Mouse (Mus musculus): ENCODE results near the gene Panx3. TPM values are rescaled to one million over a fixed set of nuclear protein-coding genes. Genes with fewer than 3 reads are reported as not detected.
A peak's percentile ranks its signal among the peaks of the same experiment; 100 is the strongest.

Gene Panx3
- polyA plus RNA-seq, 2 experiments: not detected

DNA sequence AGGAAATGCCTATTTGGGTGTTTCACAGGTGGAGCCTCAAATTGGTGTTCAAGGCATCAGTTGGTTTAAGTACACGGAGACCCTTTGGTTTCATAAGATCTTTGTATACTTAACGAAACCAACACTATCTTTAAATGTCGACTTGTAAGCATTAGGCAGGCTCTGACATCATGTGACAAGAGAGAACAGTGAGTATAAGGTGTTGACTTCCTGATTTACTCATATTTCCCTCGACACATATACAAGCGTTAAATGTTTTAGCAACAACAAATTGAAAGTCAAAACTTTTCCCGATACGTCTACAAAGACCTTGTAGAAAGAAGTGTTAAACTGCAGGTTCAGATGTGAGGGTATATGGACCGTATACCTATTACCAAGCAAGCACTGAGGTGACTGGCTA is 13.1 kb downstream of the Panx3 start:
- H3K9ac ChIP-seq (replicated peaks): peak overlapping the region; percentile 87
- DNase-seq (ENCODE audit: low read depth in 3 of 3, low spot score in 3 of 3) (peak in 1 of 3 experiments; percentile 10), ATAC-seq (ENCODE audit: insufficient read depth) (no peak)
- TF ChIP-seq CTCF (IDR thresholded peaks at IDR 0.05; ENCODE audit: low read depth) (no peak), EP300 (IDR thresholded peaks at IDR 0.05; ENCODE audit: low read depth) (no peak)
- no peaks in the 10 kb centered on the region; the same call in 1 of the 2 replicates for H3K27me3 ChIP-seq (ENCODE audit: control insufficient read depth, insufficient read depth, low read length)
- H3K4me1 ChIP-seq (replicated peaks; ENCODE audit: control insufficient read depth in 2 of 2, insufficient read depth in 2 of 2, low read length in 1 of 2): peaks cover 3 to 11% of the 10 kb centered on the region in 2 experiments; a peak in 3 of 4 replicates
- no peak overlapping the region for H3K27ac ChIP-seq
- H3K36me3 ChIP-seq (replicated peaks; ENCODE audit: control insufficient read depth, insufficient read depth, low read depth): peaks cover 22% of the 10 kb centered on the region
- H3K9me3 ChIP-seq (ENCODE audit: control insufficient read depth, low read length): no peaks in the 10 kb centered on the region
- peak overlapping the region; percentile 83 for H3K4me2 ChIP-seq (ENCODE audit: low read depth)
- H3K4me3 ChIP-seq (ENCODE audit: insufficient read depth in 1 of 2, low read depth in 2 of 2, low read length in 2 of 2): peak overlapping the region; percentile 81 to 86; a peak in 3 of 4 replicates
- WGBS (ENCODE audit: insufficient replicate concordance): 33% methylated on average over 8 of the region's 8 CpGs

GRCm38 (mm10) chr9:37653836-37654235 is 15.2 kb downstream of the Panx3 start:
- H3K4me1 ChIP-seq (replicated peaks; ENCODE audit: control insufficient read depth in 2 of 2, insufficient read depth in 2 of 2, low read length in 1 of 2): peaks cover 3 to 11% of the 10 kb centered on the region in 2 experiments; a peak in 3 of 4 replicates
- DNase-seq (ENCODE audit: low read depth in 3 of 3, low spot score in 3 of 3) (no peak), ATAC-seq (ENCODE audit: insufficient read depth) (no peak)
- H3K27ac ChIP-seq: no peak overlapping the region
- WGBS (ENCODE audit: insufficient replicate concordance): 66% methylated on average over 5 of the region's 5 CpGs
- H3K4me3 ChIP-seq (ENCODE audit: insufficient read depth in 1 of 2, low read depth in 2 of 2, low read length in 2 of 2): no peak overlapping the region
- no peak overlapping the region for H3K4me2 ChIP-seq (ENCODE audit: low read depth)
- TF ChIP-seq EP300 (IDR thresholded peaks at IDR 0.05; ENCODE audit: low read depth) (no peak), CTCF (IDR thresholded peaks at IDR 0.05; ENCODE audit: low read depth) (no peak)
- no peaks in the 10 kb centered on the region for H3K27me3 ChIP-seq (ENCODE audit: control insufficient read depth, insufficient read depth, low read length)
- H3K36me3 ChIP-seq (replicated peaks; ENCODE audit: control insufficient read depth, insufficient read depth, low read depth): peaks cover 40% of the 10 kb centered on the region
- H3K9ac ChIP-seq (replicated peaks): no peak overlapping the region
- H3K9me3 ChIP-seq (ENCODE audit: control insufficient read depth, low read length): no peaks in the 10 kb centered on the region

- Histone ChIP-seq H3K27me3 (ENCODE audit: control insufficient read depth, insufficient read depth, low read length) (no peaks in the 10 kb centered on the region), H3K4me2 (ENCODE audit: low read depth) (no peak overlapping the region), H3K36me3 (replicated peaks; ENCODE audit: control insufficient read depth, insufficient read depth, low read depth) (peaks cover 46% of the 10 kb centered on the region), H3K27ac (no peak overlapping the region), H3K4me3 (ENCODE audit: insufficient read depth in 1 of 2, low read depth in 2 of 2, low read length in 2 of 2) (no peak overlapping the region), H3K9me3 (ENCODE audit: control insufficient read depth, low read length) (no peaks in the 10 kb centered on the region), H3K9ac (replicated peaks) (no peak overlapping the region), H3K4me1 (replicated peaks; ENCODE audit: control insufficient read depth in 2 of 2, insufficient read depth in 2 of 2, low read length in 1 of 2) (peaks cover 0 to 4% of the 10 kb centered on the region in 2 experiments; a peak in 1 of 4 replicates)
- ATAC-seq (ENCODE audit: insufficient read depth): no peak
- no peak for DNase-seq (ENCODE audit: low read depth in 3 of 3, low spot score in 3 of 3)
- TF ChIP-seq CTCF (IDR thresholded peaks at IDR 0.05; ENCODE audit: low read depth): no peak
- WGBS (ENCODE audit: insufficient replicate concordance): 82% methylated on average over 5 of the region's 5 CpGs
Measured at GRCm38 (mm10) chr9:37650639-37651038, 18.4 kb downstream of the Panx3 start.

DNA sequence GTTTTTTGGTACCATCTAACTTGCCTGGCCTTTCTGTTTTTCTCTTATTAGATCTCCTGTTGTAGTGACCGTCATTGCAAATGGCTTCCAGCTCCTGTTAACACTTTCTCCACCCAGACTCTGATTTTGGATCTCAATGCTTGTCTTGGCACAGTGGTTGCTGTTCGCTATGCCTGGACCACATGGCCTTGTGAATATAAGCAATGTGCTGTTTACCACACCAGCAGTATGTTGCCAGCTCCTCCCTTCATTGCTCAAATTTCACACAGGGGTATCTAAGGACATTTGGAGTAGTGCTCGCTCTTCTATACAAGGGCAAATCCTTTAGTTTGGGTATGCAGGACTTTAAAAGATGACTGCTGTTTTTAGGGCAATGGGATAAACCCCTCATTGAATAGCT is 22.8 kb downstream of the Panx3 start:
- DNase-seq (ENCODE audit: low read depth in 3 of 3, low spot score in 3 of 3): no peak
- Histone ChIP-seq H3K4me3 (ENCODE audit: insufficient read depth in 1 of 2, low read depth in 2 of 2, low read length in 2 of 2) (no peak overlapping the region), H3K9me3 (ENCODE audit: control insufficient read depth, low read length) (no peaks in the 10 kb centered on the region), H3K4me1 (replicated peaks; ENCODE audit: control insufficient read depth in 2 of 2, insufficient read depth in 2 of 2, low read length in 1 of 2) (no peaks in the 10 kb centered on the region), H3K9ac (replicated peaks) (no peak overlapping the region), H3K27ac (no peak overlapping the region), H3K36me3 (replicated peaks; ENCODE audit: control insufficient read depth, insufficient read depth, low read depth) (peaks cover 27% of the 10 kb centered on the region), H3K27me3 (ENCODE audit: control insufficient read depth, insufficient read depth, low read length) (no peaks in the 10 kb centered on the region), H3K4me2 (ENCODE audit: low read depth) (no peak overlapping the region)
- no peak for ATAC-seq (ENCODE audit: insufficient read depth)
- TF ChIP-seq CTCF (IDR thresholded peaks at IDR 0.05; ENCODE audit: low read depth) (no peak), EP300 (IDR thresholded peaks at IDR 0.05; ENCODE audit: low read depth) (no peak)
- WGBS (ENCODE audit: insufficient replicate concordance): 71% methylated on average over 3 of the region's 3 CpGs

DNA sequence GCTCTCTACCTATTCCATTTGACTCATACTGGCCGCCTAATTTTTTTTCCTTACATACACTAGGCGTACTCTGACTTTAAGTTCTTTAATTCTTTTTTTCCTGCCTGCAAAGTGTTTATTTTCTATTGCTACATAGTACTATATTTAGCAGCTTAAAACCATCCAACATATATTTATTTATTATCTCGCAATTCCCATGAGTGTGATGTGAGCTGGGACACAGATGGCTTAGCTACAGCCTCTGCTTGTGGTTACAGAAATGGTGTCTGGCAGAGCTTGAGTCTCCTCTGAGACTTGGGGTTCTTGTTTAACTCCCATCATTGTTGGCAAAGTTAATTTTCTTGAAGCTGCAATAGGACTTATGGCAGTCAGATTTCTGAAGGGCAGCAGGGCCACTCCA is 30.3 kb downstream of the Panx3 start:
- Histone ChIP-seq H3K4me3 (ENCODE audit: insufficient read depth in 1 of 2, low read depth in 2 of 2, low read length in 2 of 2) (no peak overlapping the region), H3K27ac (no peak overlapping the region), H3K36me3 (replicated peaks; ENCODE audit: control insufficient read depth, insufficient read depth, low read depth) (no peaks in the 10 kb centered on the region), H3K9ac (replicated peaks) (no peak overlapping the region), H3K4me2 (ENCODE audit: low read depth) (no peak overlapping the region), H3K4me1 (replicated peaks; ENCODE audit: control insufficient read depth in 2 of 2, insufficient read depth in 2 of 2, low read length in 1 of 2) (no peaks in the 10 kb centered on the region), H3K27me3 (ENCODE audit: control insufficient read depth, insufficient read depth, low read length) (no peaks in the 10 kb centered on the region), H3K9me3 (ENCODE audit: control insufficient read depth, low read length) (no peaks in the 10 kb centered on the region)
- 65% methylated on average over 3 of the region's 3 CpGs for WGBS (ENCODE audit: insufficient replicate concordance)
- no peak for DNase-seq (ENCODE audit: low read depth in 3 of 3, low spot score in 3 of 3)
- ATAC-seq (ENCODE audit: insufficient read depth): no peak
- TF ChIP-seq CTCF (IDR thresholded peaks at IDR 0.05; ENCODE audit: low read depth) (no peak), EP300 (IDR thresholded peaks at IDR 0.05; ENCODE audit: low read depth) (no peak)
